Comparison of ENCODE assay signal across 9 mouse cellular contexts in the genomic region with DNA sequence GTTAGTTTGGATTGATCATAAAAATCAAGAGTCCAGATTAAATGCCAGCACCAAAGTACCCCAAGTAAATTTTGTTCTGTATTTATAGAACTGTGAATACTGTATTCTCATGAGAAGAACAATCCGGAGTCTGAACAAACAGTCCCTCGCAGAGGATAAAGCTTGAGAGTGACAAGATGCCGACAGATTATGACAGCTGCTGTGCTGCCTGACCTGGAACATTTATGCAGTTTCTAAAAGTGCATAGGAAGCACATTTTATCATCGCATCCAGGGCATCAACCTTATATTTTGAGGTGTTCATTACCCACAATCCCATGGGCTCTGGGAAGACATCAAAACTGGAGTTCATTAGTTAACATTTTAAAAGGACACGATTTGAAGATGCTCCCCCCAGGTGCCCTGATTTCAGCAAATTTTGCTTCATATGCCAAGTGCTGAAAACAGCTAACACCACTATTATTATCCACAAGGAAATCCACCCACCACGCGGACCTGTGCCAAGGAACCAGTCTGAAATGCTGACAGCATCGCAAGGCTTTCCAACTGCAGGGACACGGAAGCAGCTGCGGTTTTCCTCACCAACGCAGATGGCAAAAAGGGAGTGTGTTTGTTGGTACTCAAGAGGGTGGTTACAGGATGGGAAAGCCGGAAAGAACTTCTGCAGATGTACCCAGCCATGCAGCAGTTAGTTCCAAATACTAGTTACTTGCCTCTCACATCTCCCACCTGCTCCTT.
DNase-seq lines count a peak whose midpoint lies in the region; ATAC-seq and TF ChIP-seq lines count a peak whose summit lies in the region.
"Had no signal": no experiment of that assay in that cellular context is flagged by ENCODE, and none has a peak within 500 bp of the region (broad histone marks: within the 10 kb centered on the region; RNA-seq: fewer than 3 reads in every experiment).

No protein-coding gene starts in this region.

- H3K4me3 ChIP-seq in embryonic facial prominence, embryonic 14.5 days (ENCODE audit: low read depth, low read length), result no peak overlapping the region
- H3K4me3 ChIP-seq in embryonic facial prominence, embryonic 10.5 days, result no peak overlapping the region
- H3K4me3 ChIP-seq in myocyte, result no peak overlapping the region

- TF ChIP-seq POLR2A in myocyte (IDR thresholded peaks at IDR 0.05; ENCODE audit: insufficient read length, low read depth), result no peak

- ATAC-seq in embryonic facial prominence, embryonic 14.5 days (ENCODE audit: low read depth), result no peak
- ATAC-seq: Patski had no signal

- no peaks in the 10 kb centered on the region for H3K9me3 ChIP-seq in embryonic facial prominence, embryonic 14.5 days (ENCODE audit: control insufficient read depth, low read length)
- no peaks in the 10 kb centered on the region for H3K9me3 ChIP-seq in embryonic facial prominence, embryonic 10.5 days

- H3K27me3 ChIP-seq in embryonic facial prominence, embryonic 14.5 days (replicated peaks; ENCODE audit: control insufficient read depth, insufficient read depth, low read length), result no peaks in the 10 kb centered on the region
- no peaks in the 10 kb centered on the region for H3K27me3 ChIP-seq in embryonic facial prominence, embryonic 10.5 days (replicated peaks; ENCODE audit: low read depth, poor library complexity, severe bottlenecking)
- H3K27me3 ChIP-seq in myocyte (ENCODE audit: control insufficient read depth, insufficient read depth, insufficient read length), result no peaks in the 10 kb centered on the region
- H3K27me3 ChIP-seq: Patski had no signal

- H3K4me2 ChIP-seq in embryonic facial prominence, embryonic 14.5 days (ENCODE audit: low read depth, low read length), result no peak overlapping the region
- H3K4me2 ChIP-seq in myocyte (ENCODE audit: low read depth), result peak overlapping the region; percentile 46

- H3K4me1 ChIP-seq in embryonic facial prominence, embryonic 14.5 days (ENCODE audit: control insufficient read depth, insufficient read depth, low read length), result no peaks in the 10 kb centered on the region
- no peaks in the 10 kb centered on the region for H3K4me1 ChIP-seq in embryonic facial prominence, embryonic 10.5 days

- no peaks in the 10 kb centered on the region for H3K36me3 ChIP-seq in embryonic facial prominence, embryonic 14.5 days (ENCODE audit: control insufficient read depth, insufficient read depth, low read length)
- H3K36me3 ChIP-seq in embryonic facial prominence, embryonic 10.5 days (replicated peaks), result no peaks in the 10 kb centered on the region
- no peaks in the 10 kb centered on the region for H3K36me3 ChIP-seq in myocyte (ENCODE audit: control insufficient read depth, insufficient read depth)

- H3K9ac ChIP-seq in embryonic facial prominence, embryonic 14.5 days (ENCODE audit: low read depth, low read length), result no peak overlapping the region

- no peaks in the 10 kb centered on the region for H3K79me2 ChIP-seq in myocyte (ENCODE audit: control insufficient read depth, insufficient read depth)

- no peak overlapping the region for H3K27ac ChIP-seq in embryonic facial prominence, embryonic 14.5 days (replicated peaks; ENCODE audit: low read depth, low read length)
- H3K27ac ChIP-seq in embryonic facial prominence, embryonic 10.5 days (replicated peaks), result no peak overlapping the region

- DNase-seq in embryonic facial prominence, embryonic 14.5 days (ENCODE audit: low spot score), result peak; percentile 8
- no peak for DNase-seq in embryonic facial prominence, embryonic 10.5 days (ENCODE audit: low spot score)
- peak; percentile 65 to 75 for DNase-seq in cerebellum, postnatal 14 days
- peak; percentile 88 to 89 for DNase-seq in layer of hippocampus, adult 8-10 months (ENCODE audit: low spot score in 2 of 2)
- DNase-seq in adrenal gland, adult 18-20 months (ENCODE audit: low spot score in 2 of 2), result no peak
- no peak for DNase-seq in adrenal gland, postnatal 10 days
- DNase-seq in adrenal gland, adult 8-10 months, result no peak

- 71% methylated on average over 12 of the region's 12 CpGs for WGBS in embryonic facial prominence, embryonic 14.5 days
- WGBS in embryonic facial prominence, embryonic 10.5 days, result 88% methylated on average over 12 of the region's 12 CpGs

- H3ac ChIP-seq in myocyte (ENCODE audit: control insufficient read depth, insufficient read length), result no peak overlapping the region

TF ChIP-seq in myocyte, 11 proteins besides CTCF, POLR2A, EP300 and RAD21:
- TF ChIP-seq CEBPB (IDR thresholded peaks at IDR 0.05; ENCODE audit: insufficient read depth, poor library complexity, severe bottlenecking) (no peak), MYOG (IDR thresholded peaks at IDR 0.05; ENCODE audit: control insufficient read depth in 1 of 3, insufficient read depth in 1 of 3, insufficient read length in 2 of 3, low read depth in 2 of 3) (peak in 1 of 3 experiments; percentile 43), TCF12 (IDR thresholded peaks at IDR 0.05; ENCODE audit: insufficient read depth, poor library complexity, severe bottlenecking) (peak; percentile 10), E2F4 (IDR thresholded peaks at IDR 0.05; ENCODE audit: insufficient read depth) (no peak), REST (IDR thresholded peaks at IDR 0.05; ENCODE audit: insufficient read depth, insufficient read length) (no peak), MYOD1 (IDR thresholded peaks at IDR 0.05; ENCODE audit: control insufficient read depth in 1 of 3, insufficient read length in 2 of 3, low read depth in 2 of 3) (peak; percentile 33 to 76 (median 42)), USF1 (IDR thresholded peaks at IDR 0.05; ENCODE audit: low read depth) (no peak), TCF3 (IDR thresholded peaks at IDR 0.05; ENCODE audit: insufficient read length, low read depth) (no peak), POLR2AphosphoS2 (IDR thresholded peaks at IDR 0.05; ENCODE audit: insufficient read length, low read depth) (no peak), SRF (IDR thresholded peaks at IDR 0.05; ENCODE audit: control insufficient read depth, insufficient read length, low read depth) (no peak), MAX (IDR thresholded peaks at IDR 0.05; ENCODE audit: low read depth) (no peak)
TF ChIP-seq in myocyte: peak in this region for 3.

Comparison
In these comparisons a context has a peak if more than half of its experiments do, and no peak if none do; other contexts are left out.
1. DNase-seq: peak in embryonic facial prominence, embryonic 14.5 days (single experiment), cerebellum, postnatal 14 days (2 of 2) and layer of hippocampus, adult 8-10 months (2 of 2); none in embryonic facial prominence, embryonic 10.5 days (single experiment), adrenal gland, adult 18-20 months (0 of 2), adrenal gland, postnatal 10 days (single experiment) and adrenal gland, adult 8-10 months (single experiment).